Mouse (Mus musculus): ENCODE results near the gene Gpr176. TPM values are rescaled to one million over a fixed set of nuclear protein-coding genes. Genes with fewer than 3 reads are reported as not detected.

The Gpr176 gene
- total RNA-seq, 4 experiments from 2014 or later: 8.4 to 10.0 (median 9.1) TPM

- DNase-seq (ENCODE audit: low spot score in 2 of 2): no peak
These were observed 125.2 kb downstream of the Gpr176 start for GRCm38 (mm10) chr2:118248016-118248415.

- peak; percentile 16 to 39 for DNase-seq (ENCODE audit: low spot score in 2 of 2)
These were observed 127.3 kb downstream of the Gpr176 start for GRCm38 (mm10) chr2:118245914-118246313.

GRCm38 (mm10) chr2:118236196-118236595 lies 137.0 kb downstream of the Gpr176 start:
- DNase-seq (ENCODE audit: low spot score in 2 of 2): no peak

GRCm38 (mm10) chr2:118235614-118236013 lies 137.6 kb downstream of the Gpr176 start:
- no peak for DNase-seq (ENCODE audit: low spot score in 2 of 2)

GRCm38 (mm10) chr2:118230544-118230943 lies 142.7 kb downstream of the Gpr176 start:
- no peak for DNase-seq (ENCODE audit: low spot score in 2 of 2)

GRCm38 (mm10) chr2:118228486-118229079 lies 144.6 kb downstream of the Gpr176 start:
- DNase-seq (ENCODE audit: low spot score in 2 of 2): no peak

Small RNA genes within 50 kb of the gene (microRNA-seq; reads per million reads assigned to microRNA genes)
- 0 reads per million in 2 experiments for gene Gm22800

Other genes with a start within 250 kb of the Gpr176 start
- 1 to 10 TPM in 2 of 4 experiments, under 1 TPM in 2; 0.41 to 1.3 (median 0.80) TPM for gene Fsip1, start 116.5 kb downstream of the Gpr176 start, total RNA-seq (2022)
- gene Eif2ak4, start 15.2 kb upstream of the Gpr176 start, total RNA-seq (2022): 10 to 100 TPM; 19.7 to 22.3 (median 21.1) TPM
- gene Srp14, start 106.3 kb upstream of the Gpr176 start, total RNA-seq (2022): 100 to 1,000 TPM; 167 to 180 (median 175) TPM
- 1 to 10 TPM; 3.4 to 5.2 (median 4.7) TPM for gene Bmf, start 176.3 kb upstream of the Gpr176 start, total RNA-seq (2022)
- gene Bub1b, start 224.8 kb upstream of the Gpr176 start, total RNA-seq (2022): 1 to 10 TPM in 3 of 4 experiments, under 1 TPM in 1; 0.98 to 2.6 (median 1.8) TPM

Measured in left cerebral cortex, adult 8-10 months (tissue).